Mouse (Mus musculus): ENCODE data around the gene Dtx2.
A peak's percentile ranks its signal among the peaks of the same experiment; 100 is the strongest.

Gene Dtx2

DNA sequence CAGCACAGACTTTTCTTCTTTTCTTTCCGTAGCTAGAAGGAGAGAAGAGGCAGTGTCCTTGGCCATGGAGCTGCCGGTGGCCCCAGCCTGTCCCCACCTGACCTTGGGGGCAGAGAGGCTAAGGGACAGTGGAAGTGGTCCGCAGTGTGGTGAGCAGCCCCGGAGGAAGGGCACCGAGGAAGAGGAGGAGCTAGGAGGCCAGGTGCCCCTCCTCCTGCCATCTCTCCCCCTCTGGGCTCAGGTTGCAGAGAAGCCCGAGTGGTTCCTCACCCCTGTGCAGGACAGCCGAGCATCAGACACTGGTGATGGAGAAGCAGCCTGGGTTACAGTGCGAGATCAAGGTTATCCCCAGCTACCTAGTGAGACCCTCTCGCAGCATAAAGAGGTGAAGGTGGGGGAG, 20.2 kb upstream of the Dtx2 start, which contains the start of gene Ssc4d:
Gene Ssc4d (minus strand): TSS at position 167 of the 400 bp plus-strand sequence.
- DNase-seq (ENCODE audit: low spot score in 2 of 2), result no peak

DNA sequence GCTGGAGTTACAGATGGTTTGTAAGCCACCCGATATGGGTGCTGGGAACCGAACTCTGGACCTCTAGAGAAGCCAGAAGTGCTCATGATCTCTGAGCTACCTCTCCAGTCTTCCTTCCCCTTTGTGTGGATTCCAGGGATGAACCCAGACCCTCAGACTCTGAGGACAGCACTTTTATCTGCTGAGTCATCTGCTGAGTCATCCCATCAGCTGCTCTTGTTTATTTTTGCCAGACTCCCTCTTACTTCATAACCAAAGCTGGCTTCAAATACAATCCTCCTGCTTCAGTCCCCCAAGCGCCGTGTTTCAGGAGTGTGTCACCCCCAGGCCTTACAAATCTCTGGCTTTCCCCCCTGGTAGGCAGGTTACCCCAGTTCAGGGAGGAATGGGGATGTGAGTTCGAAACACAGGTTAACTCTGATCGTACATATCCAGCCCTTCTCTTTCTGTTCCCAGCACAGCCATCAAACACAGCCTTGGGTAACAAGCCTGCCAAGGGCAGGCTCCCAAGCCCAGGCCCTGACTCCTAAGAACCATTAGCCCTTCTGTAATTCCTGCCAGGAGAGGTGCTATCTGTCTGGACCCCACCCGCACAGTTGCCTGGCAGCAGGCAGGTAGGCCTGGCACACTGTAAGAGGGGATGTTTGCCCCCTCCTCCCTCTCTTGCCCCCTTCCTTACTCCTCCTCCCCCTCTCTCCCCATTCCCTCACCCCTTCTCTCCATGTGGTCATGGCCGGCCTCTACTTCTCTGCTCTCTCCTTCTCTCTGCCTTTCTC, 18.5 kb upstream of the Dtx2 start:
- no peak for DNase-seq (ENCODE audit: low spot score in 2 of 2)

DNA sequence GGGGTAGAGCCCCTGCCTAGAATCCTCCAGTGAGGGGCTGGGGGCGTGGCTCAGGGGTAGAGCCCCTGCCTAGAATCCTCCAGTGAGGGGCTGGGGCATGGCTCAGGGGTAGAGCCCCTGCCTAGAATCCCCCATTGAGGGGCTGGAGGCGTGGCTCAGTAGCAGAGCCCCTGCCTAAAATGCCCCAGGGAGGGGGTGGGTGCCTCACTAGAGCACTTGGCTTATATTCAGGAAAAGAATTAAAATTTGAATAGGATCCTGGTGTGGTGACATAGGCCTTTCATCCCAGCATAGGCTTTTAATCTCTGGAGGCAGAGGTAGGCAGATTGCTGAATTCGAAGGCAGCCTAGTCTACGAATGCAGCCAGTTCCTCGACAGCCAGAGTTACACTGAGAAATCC, 15.2 kb upstream of the Dtx2 start:
- DNase-seq (ENCODE audit: low spot score in 2 of 2), result no peak

DNA sequence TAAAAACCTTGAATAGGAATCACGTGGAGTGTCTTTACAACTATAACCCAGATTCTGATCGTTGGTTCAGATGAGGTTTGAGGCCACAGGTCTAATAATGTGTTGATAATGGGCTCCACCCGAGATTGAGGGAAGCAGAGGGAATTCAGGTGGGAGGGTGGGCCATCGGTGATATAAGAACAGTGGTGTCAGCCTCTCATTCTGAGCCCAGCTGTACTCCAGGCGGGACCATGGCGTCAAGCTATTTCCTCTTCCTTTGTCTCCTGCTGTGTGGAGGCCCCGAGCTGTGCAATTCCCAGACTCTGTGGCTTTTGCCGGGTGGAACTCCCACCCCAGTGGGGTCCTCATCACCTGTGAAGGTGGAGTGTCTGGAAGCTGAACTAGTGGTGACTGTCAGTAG, 14.7 kb upstream of the Dtx2 start, which contains the start of gene Zp3:
Gene Zp3 (plus strand): TSS at position 196 of the 400 bp plus-strand sequence.
- no peak for DNase-seq (ENCODE audit: low spot score in 2 of 2)

DNA sequence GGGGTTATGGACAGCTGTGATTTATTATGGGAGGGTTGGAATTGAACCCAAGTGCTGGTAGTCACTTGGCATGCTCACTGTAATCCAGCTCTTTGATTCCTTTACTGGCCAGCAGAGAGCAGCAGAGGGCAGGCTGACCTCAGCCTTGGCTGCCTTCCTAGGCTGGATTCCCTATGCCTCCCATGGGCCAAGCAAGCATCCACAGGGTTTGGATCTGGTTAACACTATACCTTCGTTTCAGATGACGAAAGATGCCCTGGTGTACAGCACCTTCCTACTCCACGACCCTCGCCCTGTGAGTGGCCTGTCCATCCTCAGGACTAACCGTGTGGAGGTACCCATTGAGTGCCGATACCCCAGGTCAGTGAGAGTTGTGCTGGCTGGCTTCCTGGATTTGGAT, 12.2 kb upstream of the Dtx2 start:
- DNase-seq (ENCODE audit: low spot score in 2 of 2), result peak in 1 of 2 experiments; percentile 52

DNA sequence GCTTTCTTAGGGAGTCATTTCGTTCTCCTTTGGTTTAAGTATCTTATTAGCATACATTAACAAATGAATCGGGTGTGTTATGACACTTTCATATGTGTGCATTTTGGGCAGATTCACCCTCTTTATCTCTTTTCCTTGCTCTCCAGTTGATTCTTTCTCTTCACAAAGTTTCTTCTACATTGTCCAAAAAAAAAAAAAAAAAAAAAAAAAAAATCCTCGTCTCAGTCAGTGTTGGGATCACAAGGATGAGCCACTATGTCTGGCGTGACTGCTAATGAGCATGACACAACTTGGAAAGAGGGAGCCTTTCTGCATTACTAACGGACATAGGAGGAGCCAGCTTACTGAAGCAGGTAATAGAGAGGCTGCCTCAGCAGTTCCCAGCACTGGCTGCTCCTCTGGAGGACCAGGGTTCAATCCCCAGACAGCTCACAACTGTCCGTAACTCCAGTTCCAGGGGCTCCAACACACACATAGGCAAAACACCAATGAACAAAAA, 10.0 kb upstream of the Dtx2 start:
- no peak for DNase-seq (ENCODE audit: low spot score in 2 of 2)

DNA sequence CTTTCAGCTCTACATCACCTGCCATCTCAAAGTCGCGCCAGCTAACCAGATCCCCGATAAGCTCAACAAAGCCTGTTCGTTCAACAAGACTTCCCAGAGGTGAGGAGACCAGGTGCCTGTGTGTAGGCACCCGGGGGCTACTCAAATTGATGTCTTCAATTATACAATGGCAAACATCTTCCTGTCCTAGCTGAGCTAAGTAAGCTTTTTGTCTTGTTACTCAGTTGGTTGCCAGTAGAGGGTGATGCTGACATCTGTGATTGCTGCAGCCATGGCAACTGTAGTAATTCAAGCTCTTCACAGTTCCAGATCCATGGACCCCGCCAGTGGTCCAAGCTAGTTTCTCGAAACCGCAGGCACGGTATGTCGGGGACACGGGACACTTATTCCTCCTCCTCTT, 7.4 kb upstream of the Dtx2 start:
- no peak for DNase-seq (ENCODE audit: low spot score in 2 of 2)

DNA sequence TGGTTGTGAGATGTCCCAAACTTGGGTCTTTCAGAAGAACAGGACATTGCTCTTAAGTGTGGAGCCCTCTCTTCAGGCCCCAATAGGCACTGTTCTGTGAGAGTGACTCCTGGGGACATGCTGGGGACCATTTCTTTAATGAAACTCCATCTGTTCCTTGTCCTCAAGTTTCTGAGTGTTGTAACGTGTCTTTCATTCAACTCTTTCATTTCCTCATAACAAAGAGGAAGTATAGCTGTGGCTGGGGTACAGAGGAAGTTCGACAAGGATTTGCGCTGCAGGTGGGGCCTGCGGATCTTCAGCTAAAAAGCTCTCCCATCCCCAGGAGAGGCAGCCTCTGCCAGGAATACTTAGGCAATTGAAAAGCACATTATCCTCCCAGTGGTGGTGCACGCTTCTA, 4.0 kb upstream of the Dtx2 start:
- DNase-seq (ENCODE audit: low spot score in 2 of 2), result no peak

DNA sequence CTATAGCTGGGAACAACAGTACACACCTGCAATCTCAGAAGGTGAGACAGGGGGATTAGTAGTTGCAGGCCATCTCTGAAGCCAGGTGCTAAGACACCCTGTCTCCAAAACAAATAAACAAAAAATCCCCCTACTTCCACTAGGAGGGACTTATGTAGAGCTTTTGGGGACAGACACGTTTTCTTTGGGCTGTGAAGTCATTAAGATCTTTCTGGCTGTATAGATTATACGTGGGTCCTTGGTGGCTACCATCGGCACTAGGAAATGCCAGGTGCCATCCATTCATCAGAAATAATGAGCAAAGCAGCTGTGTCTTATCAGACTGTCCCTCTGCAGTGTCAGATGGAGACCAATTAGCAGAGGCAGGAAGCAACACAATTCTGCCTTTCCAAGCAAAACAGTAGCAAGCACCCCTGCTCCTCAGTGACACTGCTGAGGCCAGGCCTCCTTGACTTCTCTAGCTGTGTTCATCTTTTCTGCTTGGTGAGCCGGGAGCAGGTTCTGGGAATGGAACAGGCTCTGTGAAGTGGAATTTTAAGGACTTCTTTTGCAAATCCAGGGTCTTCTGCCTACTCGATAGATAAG, 1.1 kb upstream of the Dtx2 start:
- no peak for DNase-seq (ENCODE audit: low spot score in 2 of 2)

DNA sequence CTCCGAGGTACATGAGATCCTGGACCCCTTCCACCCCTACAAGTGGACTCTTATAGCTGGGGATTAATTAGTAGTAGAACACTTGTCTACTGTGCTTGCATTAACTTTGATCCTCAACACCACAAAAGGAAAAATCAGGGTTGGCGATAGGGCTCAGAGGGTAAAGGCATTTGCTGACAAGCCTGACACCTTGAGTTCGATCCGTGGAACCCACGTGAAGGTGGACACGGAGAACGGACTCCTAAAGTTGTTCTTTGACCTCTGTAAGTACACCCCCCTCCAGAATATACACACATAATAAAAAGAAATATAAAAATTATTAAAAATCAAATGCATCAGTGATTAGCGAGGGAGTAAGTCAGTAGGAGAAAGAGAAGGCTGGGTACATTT, 270 bp upstream of the Dtx2 start:
- no peak for DNase-seq (ENCODE audit: low spot score in 2 of 2)

DNA sequence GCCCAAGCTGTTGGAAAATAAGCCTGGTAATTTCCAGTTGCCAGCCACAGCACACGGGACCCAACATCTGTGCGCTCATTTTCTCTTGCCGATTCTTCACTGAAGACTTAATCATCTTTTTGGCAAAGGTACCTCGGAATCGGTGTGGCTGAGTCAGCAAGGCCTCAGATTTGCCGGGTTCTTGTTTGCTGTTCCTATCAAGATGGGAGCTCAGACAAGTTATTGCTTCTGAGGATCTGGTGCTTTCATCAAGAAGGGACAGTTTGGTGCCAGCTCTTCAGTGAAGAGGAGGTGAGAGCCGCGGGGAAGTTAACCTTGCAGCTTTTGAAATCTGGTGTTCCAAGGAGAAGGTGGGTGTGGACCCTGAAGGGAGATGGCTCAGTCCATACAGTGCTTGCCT, 1.6 kb downstream of the Dtx2 start:
- DNase-seq (ENCODE audit: low spot score in 2 of 2), result no peak

DNA sequence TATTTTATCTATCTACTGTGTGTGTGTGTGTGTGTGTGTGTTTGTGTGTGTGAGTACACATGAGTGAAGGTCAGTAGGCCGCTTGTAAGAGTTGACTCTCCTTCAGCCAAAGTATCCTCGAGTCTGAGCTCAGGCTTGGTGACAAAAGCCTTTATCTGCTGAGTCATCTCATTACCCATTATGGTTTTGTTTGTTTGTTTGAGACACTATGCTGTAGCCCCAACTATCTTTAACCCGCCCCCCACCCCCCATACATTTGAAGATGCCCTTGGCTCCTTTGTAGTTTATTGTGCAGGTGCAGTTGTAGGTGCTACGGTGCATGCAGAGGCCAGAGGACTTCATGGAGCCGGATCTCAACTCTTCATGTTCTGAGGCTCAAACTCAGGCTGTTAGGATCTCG, 6.6 kb downstream of the Dtx2 start:
- DNase-seq (ENCODE audit: low spot score in 2 of 2), result no peak

DNA sequence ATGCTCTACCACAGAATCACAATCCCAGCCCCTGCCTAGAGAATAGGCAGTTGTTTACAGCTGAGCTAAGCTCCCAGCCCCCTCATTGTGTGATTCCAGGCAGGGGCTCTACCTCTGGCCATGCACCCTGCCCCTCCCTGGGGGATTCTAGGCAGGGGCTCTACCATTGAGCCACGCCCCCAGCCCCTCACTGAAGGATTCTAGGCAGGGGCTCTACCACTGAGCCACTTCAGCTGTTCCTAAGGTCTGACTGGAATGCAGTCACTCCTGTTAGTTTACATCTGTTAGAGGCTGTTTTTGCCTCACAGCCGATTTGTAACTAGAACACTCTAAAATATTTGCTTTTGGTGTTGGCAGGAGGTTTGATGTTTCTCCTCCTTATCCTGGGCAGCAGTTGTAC, 7.7 kb downstream of the Dtx2 start:
- no peak for DNase-seq (ENCODE audit: low spot score in 2 of 2)

DNA sequence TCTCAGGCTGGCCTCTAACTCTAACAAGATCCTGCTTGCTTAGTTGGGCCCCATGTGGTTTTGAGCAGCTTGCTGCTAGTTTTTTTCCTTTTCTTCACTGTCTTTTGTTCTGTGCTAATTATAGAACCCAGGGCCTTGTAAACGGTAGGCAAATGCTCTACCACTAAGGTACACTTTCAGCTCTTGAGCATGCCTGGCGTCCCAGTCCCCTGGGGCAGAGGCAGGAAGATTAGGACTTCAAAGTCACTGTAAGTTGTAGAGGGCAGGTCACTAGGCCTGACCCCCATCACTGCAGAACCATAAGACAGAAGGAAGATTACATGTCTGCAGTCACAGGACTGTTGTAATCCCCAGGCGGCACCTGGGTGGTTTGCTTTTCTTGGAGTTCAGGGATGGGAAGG, 8.2 kb downstream of the Dtx2 start:
- no peak for DNase-seq (ENCODE audit: low spot score in 2 of 2)

DNA sequence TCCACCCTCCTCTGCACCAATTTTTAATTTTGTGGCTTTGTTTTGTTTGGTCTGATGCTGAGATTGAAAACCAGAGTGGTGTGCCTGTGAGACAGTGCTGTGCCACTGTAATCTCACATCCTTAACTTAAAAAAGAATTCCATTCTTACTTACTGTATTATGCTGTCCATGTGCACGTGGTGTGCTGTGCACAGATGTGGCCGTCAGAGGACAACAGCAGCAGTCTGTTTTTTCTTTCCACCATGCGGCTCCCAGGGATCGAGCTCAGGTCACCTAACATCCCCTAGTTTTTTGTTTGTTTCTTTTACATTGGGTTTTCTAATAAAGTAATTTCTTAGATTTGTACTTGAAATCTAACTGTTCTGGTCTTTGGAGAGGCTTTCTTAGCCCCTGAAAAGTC, 9.9 kb downstream of the Dtx2 start:
- DNase-seq (ENCODE audit: low spot score in 2 of 2), result no peak

DNA sequence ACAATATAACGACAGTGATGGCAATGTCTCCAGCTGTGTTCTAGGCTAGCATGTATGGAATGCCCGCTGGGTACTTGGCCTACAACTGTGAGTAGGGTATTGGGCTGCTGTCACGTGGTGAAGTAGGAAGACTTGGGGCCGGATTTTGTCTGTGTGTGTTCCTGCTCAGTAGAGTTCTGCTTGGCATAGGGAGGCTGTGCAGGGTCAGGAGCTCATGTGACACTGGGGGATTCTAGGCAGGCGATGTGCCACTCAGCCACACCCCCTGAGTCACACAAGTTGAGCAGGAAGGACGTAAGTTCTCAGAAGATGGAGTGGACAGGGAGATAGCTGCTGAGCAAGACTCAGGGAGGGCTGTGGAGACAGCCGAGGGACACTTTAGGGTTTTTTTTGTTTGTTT, 13.1 kb downstream of the Dtx2 start:
- DNase-seq (ENCODE audit: low spot score in 2 of 2), result no peak

DNA sequence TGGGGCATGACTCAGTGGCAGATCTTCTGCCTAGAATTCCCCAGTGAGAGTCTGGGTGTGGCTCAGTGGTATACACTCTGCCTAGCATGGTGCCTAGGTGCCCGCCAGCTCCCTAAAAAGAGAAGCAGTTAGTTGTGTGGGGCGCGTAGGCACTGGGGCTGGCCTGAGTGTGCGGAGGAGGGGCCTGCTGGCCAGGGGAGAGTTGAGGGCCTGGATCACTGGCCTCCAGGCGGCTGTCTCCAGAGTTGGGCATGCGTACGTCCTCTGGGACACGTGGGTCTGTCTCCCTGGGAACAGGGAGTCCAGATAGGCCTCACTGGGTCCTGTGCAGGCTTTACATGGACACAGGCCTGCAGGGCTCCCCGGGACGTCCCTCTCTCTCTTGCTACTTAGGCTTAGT, 20.3 kb downstream of the Dtx2 start:
- peak in 1 of 2 experiments; percentile 33 for DNase-seq (ENCODE audit: low spot score in 2 of 2)

DNA sequence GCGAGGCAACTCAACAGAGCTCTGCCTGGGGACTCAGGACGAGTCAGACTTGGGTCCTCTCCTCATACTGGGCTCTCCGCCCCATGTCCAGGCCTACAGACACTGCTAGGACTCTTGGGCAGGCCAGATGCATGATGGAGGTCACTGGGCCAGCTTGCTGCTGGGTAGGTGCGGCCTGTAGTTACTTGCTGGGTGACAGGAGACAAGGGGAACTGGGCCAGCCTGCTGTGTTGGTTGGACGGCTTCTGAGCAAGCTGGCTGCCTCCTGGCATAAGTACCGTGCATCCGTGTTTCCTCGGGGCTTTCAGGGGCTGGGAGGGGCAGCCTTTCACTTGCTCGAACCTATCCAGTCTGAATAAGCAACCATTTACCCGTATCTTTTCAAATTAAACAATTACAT, 21.0 kb downstream of the Dtx2 start:
- DNase-seq (ENCODE audit: low spot score in 2 of 2), result peak in 1 of 2 experiments; percentile 33

DNA sequence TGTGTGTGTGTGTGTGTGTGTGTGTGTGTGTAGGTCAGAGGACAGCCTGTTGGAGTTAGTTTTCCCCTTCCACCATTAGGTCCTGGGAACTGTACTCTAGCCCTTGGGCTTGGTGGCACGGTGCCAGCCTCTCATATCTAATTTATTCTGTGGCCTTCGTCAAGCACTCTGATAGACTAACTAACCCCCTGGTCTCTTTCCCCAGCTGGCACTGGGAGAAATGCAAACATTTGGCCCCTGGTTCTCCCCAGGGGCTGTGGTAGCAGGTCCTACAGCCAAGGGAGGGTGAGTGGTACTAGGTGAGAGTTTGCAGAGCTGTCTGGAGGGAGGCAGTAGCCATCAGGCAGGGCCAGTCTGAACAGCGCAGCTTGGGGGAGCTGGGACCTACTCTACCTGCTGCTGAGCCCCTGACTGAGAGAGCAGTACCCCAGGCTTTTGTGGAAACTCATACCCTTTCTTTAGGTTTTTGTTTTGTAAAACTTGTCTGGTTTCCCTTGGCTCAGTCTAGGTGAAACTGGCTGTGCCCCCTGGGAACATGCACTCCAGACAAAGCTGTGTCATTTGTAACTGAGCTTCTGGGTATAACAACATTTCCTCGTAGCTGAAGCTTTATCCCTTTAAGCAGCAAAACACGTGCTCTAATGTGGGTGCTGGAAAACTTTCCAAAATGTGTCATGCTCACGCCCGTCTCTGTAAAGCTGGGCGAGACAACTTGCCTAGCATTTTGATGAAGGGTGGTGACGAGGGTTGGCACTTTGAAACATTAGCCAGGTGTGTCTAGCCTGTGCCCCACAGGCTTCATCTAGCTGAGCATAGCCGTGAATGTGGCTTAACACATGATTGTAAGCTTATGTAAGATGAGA, 21.6 kb downstream of the Dtx2 start:
- no peak for DNase-seq (ENCODE audit: low spot score in 2 of 2)

DNA sequence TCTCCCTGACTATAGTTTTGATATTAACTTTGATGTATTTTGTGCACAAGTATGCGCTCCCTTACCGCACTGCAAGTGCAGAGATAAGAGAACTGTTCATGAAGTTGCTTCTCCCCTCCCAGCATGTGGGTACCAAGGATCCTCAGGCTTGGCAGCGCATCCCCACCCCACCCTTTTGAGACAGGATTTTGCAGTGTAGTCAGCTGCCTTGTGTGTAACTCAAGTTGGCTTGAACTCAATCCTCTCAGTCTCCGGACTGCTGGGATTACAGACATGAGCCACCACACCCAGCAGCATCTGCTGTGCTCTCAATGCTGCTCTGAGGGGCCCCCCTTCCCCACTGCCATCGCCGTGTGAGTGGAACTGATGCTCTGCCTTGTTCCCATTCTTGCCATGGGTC, 22.7 kb downstream of the Dtx2 start:
- no peak for DNase-seq (ENCODE audit: low spot score in 2 of 2)

DNA sequence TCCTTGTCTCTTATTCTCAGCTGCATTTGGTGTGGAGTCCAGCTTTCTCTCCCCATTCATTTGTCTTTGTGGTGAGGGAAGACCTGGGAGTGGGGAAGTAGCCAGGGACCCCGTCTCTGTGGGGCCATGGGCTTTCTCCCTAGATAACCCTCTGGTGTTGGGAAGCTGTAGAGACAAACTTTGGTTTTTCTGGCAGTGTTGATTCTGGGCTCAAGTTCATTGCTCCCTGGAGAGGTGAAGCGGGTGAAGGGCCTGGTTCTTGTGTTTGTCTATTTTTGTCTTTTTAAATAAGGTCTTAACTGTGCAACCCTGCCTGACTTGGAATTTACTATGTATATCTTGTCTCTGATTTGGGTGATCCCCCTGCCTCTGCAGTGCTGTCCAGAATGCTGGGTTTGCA, 24.1 kb downstream of the Dtx2 start:
- no peak for DNase-seq (ENCODE audit: low spot score in 2 of 2)

DNA sequence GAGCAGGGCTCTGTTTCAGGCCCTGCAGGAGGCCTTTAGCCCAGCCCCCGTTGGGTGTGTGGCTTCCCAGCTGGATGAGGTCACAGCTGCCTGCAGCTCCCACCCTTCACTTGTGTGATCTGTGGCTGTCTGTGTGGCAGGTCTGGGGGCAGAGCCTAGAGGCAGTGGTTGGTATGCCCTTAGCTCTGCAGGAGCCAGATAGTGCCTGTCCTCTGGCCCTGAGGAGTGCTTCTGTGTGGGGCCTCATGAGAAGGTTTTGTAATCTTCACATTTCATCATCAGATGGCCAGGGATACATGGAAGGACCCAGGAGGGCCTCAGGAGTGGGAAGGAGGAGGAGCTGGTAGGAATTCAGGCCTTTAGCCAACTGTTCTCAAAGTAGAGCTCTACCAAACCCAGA, 25.3 kb downstream of the Dtx2 start:
- DNase-seq (ENCODE audit: low spot score in 2 of 2), result no peak

DNA sequence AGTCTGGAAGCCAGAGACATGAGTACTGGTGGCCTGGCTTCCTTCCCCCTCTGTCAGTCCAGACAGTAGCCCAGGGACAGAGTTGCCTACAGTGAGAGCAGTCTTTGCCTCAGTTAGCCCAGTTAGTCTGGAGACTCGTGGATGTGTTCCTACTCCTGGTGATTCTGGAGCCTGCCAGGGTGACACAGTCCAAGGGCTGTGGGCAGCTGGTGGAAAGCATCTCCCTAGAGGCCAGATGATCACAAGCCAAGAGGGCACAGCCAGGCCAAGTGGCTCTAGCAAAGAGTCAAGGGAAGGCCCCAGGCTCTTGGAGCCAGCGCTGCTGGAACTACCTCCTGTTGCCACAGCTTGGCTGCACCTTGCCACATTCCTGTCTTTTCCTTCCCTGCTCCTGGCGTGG, 31.1 kb downstream of the Dtx2 start:
- no peak for DNase-seq (ENCODE audit: low spot score in 2 of 2)

All from urinary bladder, postnatal 4 days (tissue).